Mouse (Mus musculus) hindbrain, embryonic 13.5 days (tissue): ENCODE measurements around the gene Susd5. TPM values are rescaled to one million over a fixed set of nuclear protein-coding genes. Genes with fewer than 3 reads are reported as not detected.

Experiments used
- ATAC-seq: fragments of 200-750 bp; cut with Nextera tagmentation; 2 replicates; pipeline ENCODE4 v1.8.0; 2017; ENCODE audit warnings: moderate TSS enrichment; ENCODE audit not compliant: low FRiP score
- H3K27ac ChIP-seq: fragments of 300-500 bp; sonication (generic); 2 replicates; pipeline ENCODE4 v1.5.1; 2015; ENCODE audit warnings: inconsistent platforms, mild to moderate bottlenecking, moderate library complexity
- H3K27me3 ChIP-seq: fragments of 300-500 bp; sonication (generic); 2 replicates; pipeline ENCODE4 v1.6.1; 2015; ENCODE audit warnings: mild to moderate bottlenecking, inconsistent platforms
- H3K36me3 ChIP-seq: fragments of 300-500 bp; sonication (generic); 2 replicates; pipeline ENCODE4 v1.6.1; 2015; ENCODE audit warnings: mild to moderate bottlenecking, inconsistent platforms
- H3K4me1 ChIP-seq: fragments of 300-500 bp; sonication (generic); replicated peaks from 2 replicates; pipeline ENCODE4 v1.6.1; 2015; ENCODE audit warnings: inconsistent platforms
- H3K4me2 ChIP-seq: fragments of 300-500 bp; sonication (generic); 2 replicates; pipeline ENCODE4 v1.6.1; 2015; ENCODE audit warnings: inconsistent platforms, mild to moderate bottlenecking, moderate library complexity
- H3K4me3 ChIP-seq: fragments of 300-500 bp; sonication (generic); 2 replicates; pipeline ENCODE4 v1.5.1; 2015; ENCODE audit warnings: mild to moderate bottlenecking, inconsistent platforms
- H3K9ac ChIP-seq: fragments of 300-500 bp; sonication (generic); 2 replicates; pipeline ENCODE4 v1.6.1; 2015; ENCODE audit warnings: mild to moderate bottlenecking, inconsistent platforms
- H3K9me3 ChIP-seq: fragments of 300-500 bp; sonication (generic); 2 replicates; pipeline ENCODE4 v1.6.1; 2016; ENCODE audit warnings: inconsistent platforms
- WGBS: fragments of 180-500 bp; shearing (Covaris S2); methylation state at CpG from one replicate; pipeline ENCODE4 v1.1.7; 2015; 5-methylcytosine and 5-hydroxymethylcytosine counted together
- polyA plus RNA-seq: library from polyadenylated mRNA; unstranded; fragments of >200 nt; fragmentation: Nextera tagmentation; extraction: Ambion mirVana; gene quantifications from 2 replicates; pipeline ENCODE4 v1.2.1, GENCODE M21; 2015

Gene Susd5
- 0.42 and 0.66 TPM in 2 replicates for polyA plus RNA-seq

- no peaks in the 10 kb centered on the region for H3K9me3 ChIP-seq
- peak; percentile 49; the same call in 1 of the 2 replicates for ATAC-seq
These were observed at the start of gene Susd5 for GRCm38 (mm10) chr9:114057090-114057796. Gene Susd5 (plus strand): TSS chr9:114057140.

DNA sequence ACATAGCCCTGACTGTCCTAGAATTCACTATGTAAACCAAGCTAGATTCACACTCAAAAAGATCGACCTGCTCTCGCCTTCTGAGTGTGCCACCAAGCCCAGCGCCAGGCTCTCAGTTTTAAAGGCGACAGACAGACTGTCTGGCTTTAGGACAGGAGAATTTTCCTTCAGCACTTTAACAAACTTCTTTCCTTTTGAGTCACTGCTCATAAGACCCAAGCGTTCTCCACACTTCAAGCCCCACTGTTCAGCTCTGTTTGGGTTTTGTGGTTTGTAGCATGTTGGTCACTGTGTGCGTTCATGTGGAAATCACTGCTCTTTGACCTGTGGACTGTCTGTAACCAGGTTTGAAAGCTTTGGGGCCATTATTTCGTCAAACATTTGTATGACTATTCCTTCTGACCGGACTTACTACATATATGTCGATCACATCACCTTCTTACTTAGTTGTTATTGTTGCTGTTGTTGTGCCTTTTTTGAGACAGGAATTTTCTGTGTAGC is 49.0 kb upstream of the Susd5 start:
- H3K27ac ChIP-seq, result no peak overlapping the region; the same call in 1 of the 2 replicates
- H3K36me3 ChIP-seq, result peaks cover 10% of the 10 kb centered on the region
- WGBS, result 93% methylated on average over 9 of the region's 9 CpGs
- no peaks in the 10 kb centered on the region for H3K27me3 ChIP-seq
- H3K4me2 ChIP-seq, result no peak overlapping the region
- H3K9ac ChIP-seq, result no peak overlapping the region
- no peak overlapping the region for H3K4me3 ChIP-seq
- H3K9me3 ChIP-seq, result no peaks in the 10 kb centered on the region
- H3K4me1 ChIP-seq, result 0 out of 2 replicates have a peak, but pooled peaks cover 6% of the 10 kb centered on the region
- ATAC-seq, result no peak

More at GRCm38 (mm10) chr9:114057090-114057796, at the start of gene Susd5:
- peaks cover 52% of the 10 kb centered on the region for H3K27me3 ChIP-seq
- no peaks in the 10 kb centered on the region for H3K36me3 ChIP-seq
- peak within 1 kb of the TSS; percentile 73 for H3K9ac ChIP-seq
- H3K4me2 ChIP-seq, result peak within 1 kb of the TSS; percentile 83
- peaks cover 10% of the 10 kb centered on the region for H3K4me1 ChIP-seq
- H3K27ac ChIP-seq, result no peak within 1 kb of the TSS
- WGBS, result under 1% methylated on average over 57 of the region's 60 CpGs
- H3K4me3 ChIP-seq, result peak within 1 kb of the TSS; percentile 55

- H3K4me2 ChIP-seq, result no peak overlapping the region
- peaks cover 9% of the 10 kb centered on the region; the same call in 1 of the 2 replicates for H3K36me3 ChIP-seq
- WGBS, result 37% methylated on average over 5 of the region's 5 CpGs
- no peak overlapping the region for H3K4me3 ChIP-seq
- 0 out of 2 replicates have a peak, but pooled peaks cover 6% of the 10 kb centered on the region for H3K4me1 ChIP-seq
- ATAC-seq, result no peak
- no peak overlapping the region for H3K9ac ChIP-seq
- H3K27ac ChIP-seq, result no peak overlapping the region
- H3K27me3 ChIP-seq, result no peaks in the 10 kb centered on the region
- H3K9me3 ChIP-seq, result no peaks in the 10 kb centered on the region
These were observed 47.4 kb upstream of the Susd5 start for GRCm38 (mm10) chr9:114009526-114009925.

DNA sequence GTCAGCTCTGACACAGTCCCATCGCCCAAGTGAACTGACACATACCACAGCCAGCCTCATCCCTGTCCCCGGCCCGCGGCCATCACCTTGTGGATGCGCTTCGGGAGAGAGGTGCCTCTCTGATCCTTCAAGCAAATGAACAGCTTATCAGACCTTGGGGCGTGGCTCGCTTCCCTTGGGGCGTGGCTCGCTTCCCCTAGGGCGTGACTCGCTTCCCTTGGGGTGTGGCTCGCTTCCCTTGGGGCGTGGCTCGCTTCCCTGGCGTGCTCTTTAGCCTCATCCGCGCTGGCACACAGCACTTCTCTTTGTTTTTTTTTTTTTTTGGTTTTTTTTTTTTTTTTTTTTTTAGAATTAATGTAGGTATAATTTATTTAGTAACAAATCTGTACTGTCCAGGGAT is 45.7 kb upstream of the Susd5 start:
- H3K27me3 ChIP-seq, result no peaks in the 10 kb centered on the region
- no peaks in the 10 kb centered on the region for H3K9me3 ChIP-seq
- ATAC-seq, result no peak
- H3K36me3 ChIP-seq, result peaks cover 17% of the 10 kb centered on the region
- no peak overlapping the region for H3K9ac ChIP-seq
- no peak overlapping the region for H3K4me3 ChIP-seq
- no peak overlapping the region for H3K27ac ChIP-seq
- 74% methylated on average over 18 of the region's 18 CpGs for WGBS
- no peak overlapping the region for H3K4me2 ChIP-seq
- 0 out of 2 replicates have a peak, but pooled peaks cover 6% of the 10 kb centered on the region for H3K4me1 ChIP-seq

DNA sequence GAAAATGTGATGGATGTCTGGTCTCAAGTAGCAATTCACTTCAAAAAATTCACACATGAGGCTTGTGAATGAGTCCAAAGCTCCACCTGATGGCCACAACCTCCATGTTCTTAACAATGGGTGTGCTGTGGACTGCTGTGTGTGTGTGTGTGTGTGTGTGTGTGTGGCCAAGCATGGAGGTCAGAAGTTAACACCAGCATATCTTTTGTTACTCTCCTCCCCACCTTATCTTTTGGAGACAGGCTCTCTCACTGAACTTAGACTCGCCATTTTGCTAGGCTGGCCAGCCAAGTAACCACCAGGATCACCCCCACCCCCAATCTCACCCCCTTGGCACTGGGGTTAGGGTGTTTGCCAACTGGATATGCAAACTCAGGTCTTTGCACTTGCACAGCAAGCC is 42.9 kb upstream of the Susd5 start:
- Histone ChIP-seq H3K4me3 (no peak overlapping the region), H3K27ac (no peak overlapping the region), H3K4me1 (0 out of 2 replicates have a peak, but pooled peaks cover 4% of the 10 kb centered on the region), H3K36me3 (peaks cover 22% of the 10 kb centered on the region), H3K9ac (no peak overlapping the region), H3K4me2 (no peak overlapping the region), H3K9me3 (no peaks in the 10 kb centered on the region), H3K27me3 (no peaks in the 10 kb centered on the region)
- 70% methylated on average over 1 of the region's 1 CpGs for WGBS
- no peak for ATAC-seq

DNA sequence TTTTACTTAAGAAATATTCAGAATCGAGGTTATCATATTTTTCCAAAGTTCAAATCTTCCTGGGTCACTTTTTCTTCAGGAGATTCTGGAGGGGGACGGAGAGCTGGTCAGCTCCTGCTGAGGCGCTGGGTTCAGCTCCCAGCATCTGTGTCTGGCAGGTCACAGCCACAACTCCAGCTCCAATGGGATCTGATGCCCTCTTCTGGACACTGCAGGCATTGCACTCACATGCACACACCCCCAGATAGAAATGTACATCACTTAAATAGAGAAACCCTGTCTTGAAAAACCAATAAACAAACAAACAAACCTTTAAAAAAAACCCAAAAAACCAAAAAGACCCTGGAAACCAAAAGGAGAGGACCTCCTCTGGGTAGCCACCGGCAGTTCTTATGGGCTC is 41.2 kb upstream of the Susd5 start:
- Histone ChIP-seq H3K27ac (no peak overlapping the region), H3K4me3 (no peak overlapping the region), H3K27me3 (no peaks in the 10 kb centered on the region), H3K4me1 (no peaks in the 10 kb centered on the region), H3K9ac (no peak overlapping the region), H3K4me2 (no peak overlapping the region), H3K36me3 (peaks cover 22% of the 10 kb centered on the region), H3K9me3 (no peaks in the 10 kb centered on the region)
- 91% methylated on average over 4 of the region's 4 CpGs for WGBS
- ATAC-seq, result no peak

- Histone ChIP-seq H3K36me3 (peaks cover 22% of the 10 kb centered on the region), H3K27ac (no peak overlapping the region), H3K9ac (no peak overlapping the region), H3K4me3 (no peak overlapping the region), H3K4me1 (no peaks in the 10 kb centered on the region), H3K27me3 (no peaks in the 10 kb centered on the region), H3K9me3 (no peaks in the 10 kb centered on the region), H3K4me2 (no peak overlapping the region)
- no peak for ATAC-seq
- WGBS, result 89% methylated on average over 4 of the region's 4 CpGs
These were observed 40.5 kb upstream of the Susd5 start for GRCm38 (mm10) chr9:114016402-114016801.

DNA sequence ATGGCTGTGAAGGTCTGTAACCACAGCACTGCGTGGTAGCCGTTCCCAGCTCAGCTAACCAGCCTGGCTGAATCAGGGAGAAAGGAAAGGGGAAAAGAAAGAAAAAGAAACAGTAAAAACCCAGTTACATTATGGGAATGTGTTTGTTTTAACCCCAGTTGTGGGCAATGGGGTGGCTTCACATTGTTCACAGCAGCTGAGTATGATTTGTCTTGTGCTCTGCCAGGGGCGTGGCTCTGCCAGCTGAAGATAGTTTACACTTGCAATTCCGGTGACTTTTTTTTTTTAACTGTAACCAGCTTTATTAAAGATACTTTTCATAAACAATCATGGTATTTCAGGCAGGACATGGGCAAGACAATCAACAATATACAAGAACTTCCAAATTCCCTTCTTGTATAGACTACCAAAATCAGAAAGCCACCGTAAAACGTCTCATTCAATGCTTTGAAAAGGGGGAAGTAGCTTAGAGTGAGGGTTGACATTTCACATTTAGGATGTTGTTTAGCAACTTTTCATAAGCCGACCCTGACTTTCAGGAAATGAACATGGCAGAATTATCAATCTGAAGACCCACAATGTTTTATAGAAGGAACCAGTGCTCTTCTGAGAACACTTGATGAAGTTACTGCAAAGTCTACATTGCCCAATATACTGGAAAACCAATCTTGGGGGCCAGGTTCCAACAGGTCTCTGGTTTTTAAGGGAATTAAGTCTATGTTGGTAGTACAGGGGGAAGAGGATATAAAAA is 37.8 kb upstream of the Susd5 start:
- no peak for ATAC-seq
- 93% methylated on average over 7 of the region's 7 CpGs for WGBS
- Histone ChIP-seq H3K27ac (no peak overlapping the region), H3K27me3 (no peaks in the 10 kb centered on the region), H3K4me1 (no peaks in the 10 kb centered on the region), H3K4me2 (no peak overlapping the region), H3K4me3 (no peak overlapping the region), H3K9me3 (no peaks in the 10 kb centered on the region), H3K36me3 (peaks cover 13% of the 10 kb centered on the region), H3K9ac (no peak overlapping the region)

DNA sequence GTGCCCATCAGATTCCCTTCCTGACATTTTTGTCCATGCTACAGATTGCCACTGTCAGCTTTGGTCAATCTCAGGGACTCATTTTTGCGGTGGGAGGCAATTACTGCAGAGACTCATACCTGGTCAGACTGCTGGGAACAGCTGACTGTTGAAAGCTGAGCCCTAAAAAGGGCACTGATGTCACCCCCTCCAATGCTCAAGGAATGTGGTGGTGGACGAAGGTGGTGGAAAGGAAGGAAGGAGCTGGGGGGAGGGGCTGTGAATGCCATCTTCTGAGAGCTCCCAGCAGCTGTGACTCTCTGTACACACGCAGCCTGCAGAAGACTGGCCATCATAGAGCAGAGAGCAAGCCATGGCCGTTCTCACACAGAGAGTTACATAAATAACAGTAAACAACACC is 34.8 kb upstream of the Susd5 start:
- Histone ChIP-seq H3K36me3 (no peaks in the 10 kb centered on the region), H3K27ac (no peak overlapping the region), H3K4me1 (peaks cover 13% of the 10 kb centered on the region), H3K4me3 (no peak overlapping the region), H3K4me2 (no peak overlapping the region), H3K27me3 (no peaks in the 10 kb centered on the region), H3K9me3 (no peaks in the 10 kb centered on the region), H3K9ac (no peak overlapping the region)
- 63% methylated on average over 4 of the region's 4 CpGs for WGBS
- no peak for ATAC-seq

GRCm38 (mm10) chr9:114025182-114025581 is 31.8 kb upstream of the Susd5 start:
- Histone ChIP-seq H3K36me3 (no peaks in the 10 kb centered on the region), H3K4me1 (peaks cover 13% of the 10 kb centered on the region), H3K27me3 (no peaks in the 10 kb centered on the region), H3K4me2 (peak overlapping the region; percentile 74), H3K9me3 (no peaks in the 10 kb centered on the region), H3K4me3 (peak overlapping the region; percentile 71), H3K9ac (peak overlapping the region; percentile 85), H3K27ac (no peak overlapping the region)
- ATAC-seq, result no peak
- WGBS, result 62% methylated on average over 9 of the region's 9 CpGs

- Histone ChIP-seq H3K27me3 (no peaks in the 10 kb centered on the region), H3K4me3 (peak overlapping the region; percentile 71), H3K9ac (peak overlapping the region; percentile 85), H3K36me3 (no peaks in the 10 kb centered on the region), H3K9me3 (no peaks in the 10 kb centered on the region), H3K4me1 (peaks cover 13% of the 10 kb centered on the region), H3K27ac (peak overlapping the region; percentile 87), H3K4me2 (peak overlapping the region; percentile 74)
- 19% methylated on average over 8 of the region's 8 CpGs for WGBS
- no peak for ATAC-seq
These were observed 31.1 kb upstream of the Susd5 start for GRCm38 (mm10) chr9:114025846-114026245.

DNA sequence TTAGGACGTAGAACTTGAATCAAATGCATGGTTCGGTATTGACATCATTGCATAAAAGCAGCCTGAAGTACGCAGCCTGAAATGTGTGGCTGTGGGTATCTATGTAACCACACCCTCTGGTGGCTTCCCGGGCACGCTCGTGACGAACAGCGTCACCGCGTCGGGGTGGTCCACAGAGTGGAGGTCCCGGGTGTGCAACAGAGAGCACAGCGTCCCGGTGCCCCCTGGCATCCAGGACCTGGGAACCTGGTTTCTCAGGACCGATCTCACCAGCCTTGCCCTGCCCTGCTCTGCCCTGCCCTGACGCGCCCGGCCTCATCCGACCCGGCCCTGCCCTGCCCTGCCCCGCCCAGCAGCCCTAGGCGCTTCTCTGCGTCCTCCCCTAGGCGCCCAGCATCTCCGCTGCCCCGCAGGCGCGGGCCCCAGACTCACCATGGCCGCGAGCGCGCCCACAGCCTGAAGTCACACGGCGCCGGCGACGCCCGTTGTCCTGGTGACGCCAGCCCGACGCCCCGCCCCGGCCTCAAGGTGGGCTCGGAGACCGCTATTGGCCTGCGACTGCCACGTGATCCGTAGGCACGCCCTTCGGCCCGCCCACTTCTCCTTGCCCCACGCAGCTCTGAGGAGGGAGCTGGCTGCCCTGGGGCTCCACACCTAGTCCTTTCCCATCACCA is 30.5 kb upstream of the Susd5 start:
- Histone ChIP-seq H3K27me3 (no peaks in the 10 kb centered on the region), H3K36me3 (no peaks in the 10 kb centered on the region), H3K9me3 (no peaks in the 10 kb centered on the region), H3K9ac (peak overlapping the region; percentile 85), H3K27ac (peak overlapping the region; percentile 87), H3K4me1 (peaks cover 13% of the 10 kb centered on the region), H3K4me2 (peak overlapping the region; percentile 74), H3K4me3 (peak overlapping the region; percentile 71)
- peak; percentile 97 for ATAC-seq
- WGBS, result under 1% methylated on average over 51 of the region's 52 CpGs
